Mouse (Mus musculus) liver, adult 2 months (tissue): Measurements from ENCODE around the gene Fut9.

Source experiments
- CTCF ChIP-seq: fragments of 200-500 bp; IDR thresholded peaks from 2 replicates; pipeline ENCODE4 v1.5.1; 2011; ENCODE audit warnings: low read depth, low read length, control low read depth
- POLR2A ChIP-seq: fragments of 200-500 bp; IDR thresholded peaks from 2 replicates; pipeline ENCODE4 v1.6.1; 2011; ENCODE audit warnings: low read length, control low read depth; ENCODE audit not compliant: insufficient read depth; ENCODE audit errors: extremely low read depth

GRCm38 (mm10) chr4:25628113-25628512 lies 171.9 kb downstream of the Fut9 start:
- TF ChIP-seq POLR2A (no peak), CTCF (no peak)
